Mouse (Mus musculus) C3H10T1/2 (cell line): ENCODE data around the gene Srm. TPM values are rescaled to one million over a fixed set of nuclear protein-coding genes. Genes with fewer than 3 reads are reported as not detected.

Experiments
- polyA plus RNA-seq, 2 experiments: library from polyadenylated mRNA; unstranded; fragments of >200 nt; fragmentation: generic; extraction: Trizol; gene quantifications; one replicate each; pipeline ENCODE4 v1.2.1; 2012; ENCODE audit warnings: missing spikeins in 2 of 2

Srm gene
- polyA plus RNA-seq: 100 to 1,000 TPM in 1 of 2 experiments, 10 to 100 TPM in 1; 54.4 to 285 TPM

DNA sequence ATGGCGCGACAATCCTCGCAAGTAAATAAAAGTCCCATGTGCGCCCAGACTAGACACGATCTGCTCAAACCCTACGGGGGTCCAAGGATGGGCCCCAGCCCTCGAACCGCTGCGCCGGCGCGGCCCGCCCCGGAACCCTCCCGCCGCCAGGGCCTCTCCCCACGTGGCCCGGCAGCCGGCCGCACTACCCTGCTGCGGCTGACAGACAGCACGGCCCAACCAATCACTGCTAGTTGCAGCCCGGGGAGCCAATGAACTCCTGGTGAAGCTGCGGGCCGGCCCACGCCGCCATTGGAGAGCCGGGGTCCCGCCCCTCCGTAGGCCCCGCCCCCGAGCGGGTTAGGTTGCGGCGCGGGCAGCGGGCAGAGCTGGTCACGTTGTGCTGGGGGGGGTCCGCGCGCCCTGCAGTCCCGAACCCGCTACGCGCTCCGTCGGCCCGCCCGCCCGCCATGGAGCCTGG, at the start of gene Srm:
Gene Srm (plus strand): TSS at position 333 of the 460 bp plus-strand sequence.

GRCm38 (mm10) chr4:148558297-148559000, 32.9 kb upstream of the Srm start, which contains the start of gene Exosc10:
TSS of gene Exosc10 (plus strand) at chr4:148558429.

DNA sequence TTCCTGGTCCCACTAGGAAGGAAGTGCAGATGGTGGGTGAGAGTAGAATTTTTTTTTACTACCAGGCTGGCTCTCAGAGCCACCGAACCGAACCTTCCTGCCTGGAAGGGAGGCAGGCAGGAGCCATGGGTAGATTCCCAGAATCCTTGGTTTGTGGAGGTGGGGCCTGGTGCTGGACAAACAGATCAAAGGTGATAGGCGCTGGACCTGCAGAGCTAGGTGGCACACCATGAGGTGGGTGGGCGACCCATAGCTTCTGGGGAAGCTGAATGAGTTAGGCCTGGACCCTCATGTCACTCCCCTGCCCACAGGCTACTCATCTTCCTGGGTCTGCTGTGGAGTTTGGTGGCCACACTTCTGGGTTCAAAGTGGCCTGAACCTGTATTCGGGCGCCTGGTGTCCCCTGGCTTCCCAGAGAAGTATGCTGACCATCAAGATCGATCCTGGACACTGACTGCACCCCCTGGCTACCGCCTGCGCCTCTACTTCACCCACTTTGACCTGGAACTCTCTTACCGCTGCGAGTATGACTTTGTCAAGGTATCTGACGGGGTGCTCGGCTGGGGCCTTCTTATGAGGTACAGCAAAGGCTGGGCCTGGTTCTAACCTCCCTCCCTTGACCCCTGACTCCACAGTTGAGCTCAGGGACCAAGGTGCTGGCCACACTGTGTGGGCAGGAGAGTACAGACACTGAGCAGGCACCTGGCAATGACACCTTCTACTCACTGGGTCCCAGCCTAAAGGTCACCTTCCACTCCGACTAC, 11.2 kb downstream of the Srm start, which contains the start of gene Masp2:
Gene Masp2 (plus strand): TSS at position 198 of the 764 bp plus-strand sequence.

DNA sequence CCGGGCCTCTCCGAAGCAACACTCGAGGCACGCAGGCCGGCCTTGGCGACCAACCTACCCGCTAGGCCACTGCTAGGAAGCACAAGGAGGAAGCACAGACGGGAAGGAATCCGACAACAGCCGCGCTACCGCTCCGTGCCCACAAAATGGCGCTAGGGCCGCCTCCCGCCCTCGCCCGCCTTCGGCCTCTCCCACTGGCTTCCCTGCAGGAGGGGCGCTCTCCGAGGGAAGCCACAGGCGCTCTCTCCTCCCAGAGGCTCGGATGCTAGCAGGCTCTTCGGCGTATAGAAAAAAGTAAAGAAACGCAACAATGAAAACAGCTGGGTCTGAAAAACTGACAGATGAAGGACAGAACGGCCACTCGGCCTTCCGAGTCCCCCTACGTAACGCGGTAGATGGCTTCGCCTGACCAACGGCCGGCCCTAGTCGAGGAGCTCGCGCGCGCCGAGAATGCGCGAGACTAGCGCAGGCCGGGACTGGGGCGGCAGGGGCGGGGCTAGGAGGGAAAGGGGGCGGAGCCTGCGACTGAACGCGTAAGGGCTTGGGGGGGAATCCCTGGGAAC, 35.4 kb downstream of the Srm start, which contains the start of gene Tardbp:
Gene Tardbp (minus strand): TSS at position 397 of the 563 bp plus-strand sequence.

GRCm38 (mm10) chr4:148643291-148644156, 52.2 kb downstream of the Srm start, which contains the start of gene Gm572:
TSS of gene Gm572 (plus strand) at chr4:148643317.

Other genes starting within 250 kb of the Srm start
- gene Ubiad1, start 146.7 kb upstream of the Srm start, polyA plus RNA-seq: 10 to 100 TPM in 1 of 2 experiments, 1 to 10 TPM in 1; 8.4 to 19.1 TPM
- 10 to 100 TPM in 1 of 2 experiments, 1 to 10 TPM in 1; 10.0 to 12.8 TPM for gene Mtor, start 142.9 kb upstream of the Srm start, polyA plus RNA-seq
- gene Angptl7, start 91.0 kb upstream of the Srm start, polyA plus RNA-seq: under 1 TPM in 1 of 2 experiments, not detected in 1; 0.92 TPM
- gene Exosc10, start 33.1 kb upstream of the Srm start, polyA plus RNA-seq: 10 to 100 TPM; 26.7 to 40.8 TPM
- gene Masp2, start 11.1 kb downstream of the Srm start, polyA plus RNA-seq: under 1 TPM; 0.02 to 0.47 TPM
- gene Tardbp, start 35.5 kb downstream of the Srm start, polyA plus RNA-seq: 10 to 100 TPM; 20.5 to 87.5 TPM
- gene Gm572, start 51.8 kb downstream of the Srm start, polyA plus RNA-seq: not detected
- gene Casz1, start 212.9 kb downstream of the Srm start, polyA plus RNA-seq: under 1 TPM; 0.08 to 0.27 TPM